Mouse (Mus musculus) hindbrain, postnatal 0 days (tissue): Measurements from ENCODE around the gene Smyd3. TPM values are rescaled to one million over a fixed set of nuclear protein-coding genes. Genes with fewer than 3 reads are reported as not detected.

Source experiments
- ATAC-seq: fragments of 200-750 bp; cut with Nextera tagmentation; 2 replicates; pipeline ENCODE4 v1.8.0; 2017; ENCODE audit warnings: mild to moderate bottlenecking, moderate TSS enrichment, moderate library complexity
- DNase-seq: peaks from one replicate; pipeline ENCODE4 v3.0.0-alpha.2; 2015; ENCODE audit warnings: low spot score
- H3K27ac ChIP-seq: fragments of 300-500 bp; sonication (generic); 2 replicates; pipeline ENCODE4 v1.5.1; 2014; ENCODE audit warnings: mild to moderate bottlenecking
- H3K27me3 ChIP-seq: fragments of 300-500 bp; sonication (generic); 2 replicates; pipeline ENCODE4 v1.6.1; 2014; ENCODE audit warnings: low read length, mixed read lengths; ENCODE audit not compliant: insufficient read depth
- H3K36me3 ChIP-seq: fragments of 300-500 bp; sonication (generic); 2 replicates; pipeline ENCODE4 v1.6.1; 2014; ENCODE audit warnings: low read length, mixed read lengths; ENCODE audit not compliant: insufficient read depth
- H3K4me1 ChIP-seq: fragments of 300-500 bp; sonication (generic); 2 replicates; pipeline ENCODE4 v1.6.1; 2014; ENCODE audit warnings: antibody characterized with exemption, low read length, mixed read lengths; ENCODE audit not compliant: insufficient read depth
- H3K4me2 ChIP-seq: fragments of 300-500 bp; sonication (generic); 2 replicates; pipeline ENCODE4 v1.6.1; 2014; ENCODE audit warnings: low read depth, mild to moderate bottlenecking, low read length, moderate library complexity, mixed read lengths
- H3K4me3 ChIP-seq: fragments of 300-500 bp; sonication (generic); 2 replicates; pipeline ENCODE4 v1.5.1; 2014; ENCODE audit warnings: low read length
- H3K9ac ChIP-seq: fragments of 300-500 bp; sonication (generic); replicated peaks from 2 replicates; pipeline ENCODE4 v1.6.1; 2014; ENCODE audit warnings: mild to moderate bottlenecking, low read length, moderate library complexity, mixed read lengths
- H3K9me3 ChIP-seq: fragments of 300-500 bp; sonication (generic); 2 replicates; pipeline ENCODE4 v1.6.1; 2016; ENCODE audit warnings: low read length, mixed read lengths
- CTCF ChIP-seq: IDR thresholded peaks from 2 replicates; pipeline ENCODE4 v1.5.1; 2016; ENCODE audit warnings: antibody characterized with exemption, control low read depth, low read depth
- WGBS: fragments of 180-500 bp; shearing (Covaris S2); extraction: QIAGEN DNeasy Blood & Tissue Kit; methylation state at CpG from one replicate; pipeline ENCODE4 v1.1.7; 2014; 5-methylcytosine and 5-hydroxymethylcytosine counted together
- polyA plus RNA-seq: library from polyadenylated mRNA; unstranded; fragments of >200 nt; fragmentation: Nextera tagmentation; extraction: Ambion mirVana; gene quantifications from 2 replicates; pipeline ENCODE4 v1.2.1, GENCODE M21; 2015
- total RNA-seq: library from RNA; depleted of rRNA; stranded (reverse); fragments of >200 nt; gene quantifications from 2 replicates; pipeline ENCODE4 v1.2.3, GENCODE M21; 2014

Smyd3 gene
- total and polyA plus RNA-seq, 2 experiments from 2014 or later, result 15.4 to 26.1 TPM

DNA sequence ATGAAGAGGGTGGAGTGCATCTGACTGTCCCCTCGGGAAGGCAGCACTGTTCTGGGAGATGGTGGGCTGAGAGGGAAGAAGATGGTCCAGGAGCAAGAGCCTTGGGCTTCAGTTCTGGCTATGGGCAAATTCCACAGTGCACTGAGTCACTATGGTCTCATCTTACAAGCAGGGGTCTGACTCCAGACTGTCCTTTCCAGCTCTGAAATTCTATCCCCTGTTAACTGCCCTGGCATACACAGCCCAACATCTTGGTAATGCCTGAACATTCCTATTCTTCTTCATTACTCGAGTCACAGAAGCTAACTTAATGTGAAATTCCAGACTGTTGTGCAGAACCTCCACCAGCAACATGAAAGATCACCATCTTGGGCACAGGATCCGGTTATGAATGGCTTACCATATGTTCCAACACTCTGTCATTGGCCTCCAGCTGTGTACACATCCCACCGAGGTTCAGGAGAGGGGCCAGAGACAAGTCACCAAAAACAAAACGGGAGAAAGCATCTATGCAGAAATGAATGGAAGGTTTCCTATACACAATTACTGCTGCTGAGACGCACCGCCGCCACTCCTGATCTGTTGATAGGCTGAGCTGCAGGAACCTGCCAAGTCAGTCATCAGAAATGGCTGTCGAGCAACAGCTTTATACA is 517.8 kb downstream of the Smyd3 start:
- Histone ChIP-seq H3K27ac (no peak overlapping the region), H3K4me1 (0 out of 2 replicates have a peak, but pooled peaks cover 5% of the 10 kb centered on the region), H3K4me3 (no peak overlapping the region), H3K4me2 (no peak overlapping the region), H3K36me3 (no peaks in the 10 kb centered on the region), H3K9ac (no peak overlapping the region), H3K27me3 (no peaks in the 10 kb centered on the region), H3K9me3 (no peaks in the 10 kb centered on the region)
- peak; percentile 12 for DNase-seq
- no peak for TF ChIP-seq CTCF
- no peak for ATAC-seq
- WGBS, result 41% methylated on average over 9 of the region's 9 CpGs

DNA sequence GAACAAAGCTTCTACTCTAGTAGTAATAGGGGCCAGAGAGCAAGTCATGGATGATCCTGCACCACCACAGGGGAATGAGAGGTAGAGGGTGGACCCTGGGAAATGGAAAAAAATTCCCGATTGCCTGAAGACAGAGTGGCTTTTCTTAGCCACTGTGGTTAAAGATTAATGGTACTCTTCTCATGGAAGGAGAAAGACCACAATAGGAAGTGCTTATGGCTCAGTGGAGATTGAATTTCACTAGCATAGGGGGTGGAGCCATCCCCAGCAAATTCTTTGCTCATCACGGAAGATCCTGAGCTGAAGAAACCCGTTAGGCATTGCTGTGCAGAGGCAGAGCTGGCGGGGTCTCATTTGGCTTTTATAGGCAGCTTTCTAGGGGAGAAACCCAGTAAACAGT is 520.0 kb downstream of the Smyd3 start:
- Histone ChIP-seq H3K36me3 (no peaks in the 10 kb centered on the region), H3K4me1 (0 out of 2 replicates have a peak, but pooled peaks cover 5% of the 10 kb centered on the region), H3K9me3 (no peaks in the 10 kb centered on the region), H3K27me3 (no peaks in the 10 kb centered on the region), H3K9ac (no peak overlapping the region), H3K4me3 (no peak overlapping the region), H3K27ac (no peak overlapping the region), H3K4me2 (no peak overlapping the region)
- ATAC-seq (no peak), DNase-seq (no peak)
- WGBS, result 40% methylated on average over 4 of the region's 4 CpGs
- no peak for TF ChIP-seq CTCF

DNA sequence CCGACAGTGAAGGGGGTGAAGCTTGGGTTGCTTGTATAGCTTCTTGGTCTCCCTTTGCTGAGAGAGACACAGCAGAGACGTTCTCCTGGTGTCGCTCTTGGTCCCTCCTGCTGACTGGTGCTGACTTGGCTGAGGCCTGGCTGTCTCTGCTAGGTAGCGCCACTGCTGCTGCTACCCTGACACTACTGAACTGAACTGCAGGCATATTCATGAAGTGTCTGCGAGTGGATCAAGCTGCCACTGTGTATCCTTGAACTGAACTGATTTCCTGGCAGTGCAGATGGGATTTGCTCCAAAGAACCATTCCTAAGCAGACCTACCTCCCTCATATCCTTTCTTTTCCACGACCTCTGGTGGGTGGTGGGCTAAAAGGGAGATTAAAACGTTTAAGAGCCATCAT is 523.6 kb downstream of the Smyd3 start:
- no peak overlapping the region for H3K4me2 ChIP-seq
- no peak overlapping the region for H3K4me3 ChIP-seq
- no peaks in the 10 kb centered on the region for H3K36me3 ChIP-seq
- no peaks in the 10 kb centered on the region for H3K9me3 ChIP-seq
- H3K27ac ChIP-seq, result no peak overlapping the region
- H3K27me3 ChIP-seq, result no peaks in the 10 kb centered on the region
- no peak overlapping the region for H3K9ac ChIP-seq
- DNase-seq, result no peak
- ATAC-seq, result no peak
- WGBS, result 63% methylated on average over 7 of the region's 7 CpGs
- TF ChIP-seq CTCF, result no peak
- no peaks in the 10 kb centered on the region for H3K4me1 ChIP-seq

DNA sequence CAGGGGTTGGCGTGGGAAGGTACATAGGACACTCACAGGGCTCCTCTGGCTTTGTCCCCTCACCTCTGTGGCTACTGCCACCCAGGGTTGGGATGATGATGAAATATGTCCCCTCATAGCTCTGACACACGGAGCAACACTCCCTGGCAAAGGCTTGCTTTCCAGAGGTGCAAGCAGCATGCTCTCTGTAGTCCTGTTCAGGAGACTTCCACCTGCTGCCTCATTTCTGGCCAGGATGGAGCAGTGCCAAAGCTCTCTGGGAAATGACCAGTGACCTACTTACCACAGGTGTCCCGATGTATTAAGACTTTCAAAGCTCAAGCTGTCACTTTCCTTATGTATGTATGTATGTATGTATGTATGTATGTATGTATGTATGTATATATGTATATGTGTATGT is 525.3 kb downstream of the Smyd3 start:
- H3K9ac ChIP-seq, result no peak overlapping the region
- no peaks in the 10 kb centered on the region for H3K36me3 ChIP-seq
- H3K4me1 ChIP-seq, result no peaks in the 10 kb centered on the region
- ATAC-seq, result no peak
- no peaks in the 10 kb centered on the region for H3K9me3 ChIP-seq
- no peak for DNase-seq
- H3K4me2 ChIP-seq, result no peak overlapping the region
- no peaks in the 10 kb centered on the region for H3K27me3 ChIP-seq
- WGBS, result 77% methylated on average over 3 of the region's 3 CpGs
- H3K4me3 ChIP-seq, result no peak overlapping the region
- no peak for TF ChIP-seq CTCF
- no peak overlapping the region for H3K27ac ChIP-seq

DNA sequence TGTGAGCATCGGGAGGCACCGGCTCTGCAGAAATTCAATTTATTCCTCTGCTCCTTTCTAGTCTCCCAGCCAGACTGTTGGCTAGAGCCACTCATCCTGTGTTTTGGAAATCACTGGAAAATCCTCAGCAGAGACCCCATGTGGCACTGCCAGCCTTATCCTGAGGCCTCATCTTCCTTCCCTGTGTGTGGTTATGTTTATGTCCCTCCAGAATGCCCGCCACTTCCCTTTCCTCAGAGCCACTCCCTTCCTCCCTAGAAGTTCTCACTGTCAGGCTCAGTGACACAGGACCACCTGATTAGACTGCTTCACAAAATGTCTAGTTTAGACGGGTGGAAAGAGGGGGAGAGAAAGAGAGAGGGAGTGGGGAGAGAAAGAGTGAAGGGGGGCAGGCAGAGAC is 526.4 kb downstream of the Smyd3 start:
- H3K27me3 ChIP-seq, result no peaks in the 10 kb centered on the region
- no peaks in the 10 kb centered on the region for H3K36me3 ChIP-seq
- ATAC-seq (no peak), DNase-seq (no peak)
- no peak overlapping the region for H3K4me2 ChIP-seq
- H3K27ac ChIP-seq, result no peak overlapping the region
- H3K4me1 ChIP-seq, result no peaks in the 10 kb centered on the region
- H3K4me3 ChIP-seq, result no peak overlapping the region
- H3K9ac ChIP-seq, result no peak overlapping the region
- no peak for TF ChIP-seq CTCF
- WGBS, result 47% methylated on average over 4 of the region's 4 CpGs
- H3K9me3 ChIP-seq, result no peaks in the 10 kb centered on the region

DNA sequence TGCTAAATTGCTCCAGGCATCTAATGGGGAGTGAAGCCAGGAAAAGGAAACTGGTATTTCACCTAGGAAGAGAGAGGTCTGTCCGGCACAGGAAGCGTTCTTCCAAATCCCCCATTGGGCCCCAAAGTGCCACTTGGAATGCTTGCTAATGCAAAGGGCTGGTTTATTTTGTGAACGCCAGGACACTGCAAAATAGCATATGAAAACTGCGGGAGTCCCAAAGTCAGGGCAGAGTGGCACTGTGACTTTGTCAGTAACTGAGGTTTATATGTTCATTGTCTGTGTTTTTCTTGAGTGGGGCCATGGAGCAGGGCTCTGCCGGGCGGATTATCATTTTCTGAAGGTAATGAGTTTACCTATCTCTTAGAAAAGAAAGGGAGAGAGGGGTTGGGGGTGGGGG is 526.8 kb downstream of the Smyd3 start:
- Histone ChIP-seq H3K4me1 (no peaks in the 10 kb centered on the region), H3K4me3 (no peak overlapping the region), H3K9ac (no peak overlapping the region), H3K27me3 (no peaks in the 10 kb centered on the region), H3K9me3 (no peaks in the 10 kb centered on the region), H3K27ac (no peak overlapping the region), H3K4me2 (no peak overlapping the region), H3K36me3 (no peaks in the 10 kb centered on the region)
- ATAC-seq (no peak), DNase-seq (no peak)
- 77% methylated on average over 6 of the region's 6 CpGs for WGBS
- TF ChIP-seq CTCF, result no peak

DNA sequence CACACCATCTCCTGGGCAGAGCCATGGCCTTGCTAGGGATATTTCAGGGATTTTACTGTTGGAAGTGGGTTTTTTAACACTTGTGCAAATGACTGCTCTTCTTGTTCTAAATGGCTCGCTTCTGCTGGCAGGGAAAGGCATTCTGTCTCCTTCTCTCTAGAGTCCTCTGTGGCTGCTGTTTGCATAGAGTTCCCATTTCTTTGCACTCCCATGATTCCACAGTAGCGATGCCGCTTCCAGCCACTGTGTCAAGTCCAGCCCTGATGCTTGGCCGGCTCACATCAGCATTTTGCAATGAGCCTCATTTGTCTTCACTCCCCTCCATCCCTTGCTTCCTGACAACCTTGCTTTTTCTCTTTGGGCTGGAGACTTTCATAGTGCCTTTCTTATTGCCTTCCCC is 528.4 kb downstream of the Smyd3 start:
- Histone ChIP-seq H3K9me3 (no peaks in the 10 kb centered on the region), H3K27ac (peak overlapping the region; percentile 41; the same call in 1 of the 2 replicates), H3K27me3 (no peaks in the 10 kb centered on the region), H3K4me1 (no peaks in the 10 kb centered on the region), H3K36me3 (no peaks in the 10 kb centered on the region), H3K9ac (no peak overlapping the region), H3K4me3 (no peak overlapping the region), H3K4me2 (no peak overlapping the region)
- peak; percentile 40 for DNase-seq
- no peak for TF ChIP-seq CTCF
- peak; percentile 81 for ATAC-seq
- 51% methylated on average over 4 of the region's 4 CpGs for WGBS
